Mouse (Mus musculus): ENCODE measurements at regions not wholly inside any gene's neighbourhood (a gene's known extent, or its start where the extent isn't known, plus 50 kb on each side); places are given as distances from the start of the nearest gene placed in this dataset.

GRCm38 (mm10) chr4:154726636-154727045, 59.0 kb upstream of the Actrt2 start:
- no peaks in the 10 kb centered on the region for H3K27me3 ChIP-seq (ENCODE audit: control insufficient read depth, insufficient read depth, low read length)
- H3K36me3 ChIP-seq (ENCODE audit: control insufficient read depth, insufficient read depth, low read length): no peaks in the 10 kb centered on the region
- TF ChIP-seq POLR2A (IDR thresholded peaks at IDR 0.05; ENCODE audit: control insufficient read depth, low read depth, low read length) (no peak), CTCF (IDR thresholded peaks at IDR 0.05; ENCODE audit: control insufficient read depth, insufficient read depth, insufficient replicate concordance, low read depth, low read length) (no peak)
- no peaks in the 10 kb centered on the region for H3K4me1 ChIP-seq (ENCODE audit: control insufficient read depth, insufficient read depth, low read length)
- no peak overlapping the region for H3K4me3 ChIP-seq (ENCODE audit: control insufficient read depth, low read depth, low read length)
- H3K27ac ChIP-seq (ENCODE audit: control insufficient read depth, insufficient read depth, low read depth, low read length): no peak overlapping the region

GRCm38 (mm10) chr4:154727945-154728344, 60.3 kb upstream of the Actrt2 start:
- no peak overlapping the region for H3K27ac ChIP-seq (ENCODE audit: control insufficient read depth, insufficient read depth, low read depth, low read length)
- H3K4me3 ChIP-seq (ENCODE audit: control insufficient read depth, low read depth, low read length): no peak overlapping the region
- no peaks in the 10 kb centered on the region for H3K36me3 ChIP-seq (ENCODE audit: control insufficient read depth, insufficient read depth, low read length)
- H3K4me1 ChIP-seq (ENCODE audit: control insufficient read depth, insufficient read depth, low read length): no peaks in the 10 kb centered on the region
- H3K27me3 ChIP-seq (ENCODE audit: control insufficient read depth, insufficient read depth, low read length): no peaks in the 10 kb centered on the region
- TF ChIP-seq CTCF (IDR thresholded peaks at IDR 0.05; ENCODE audit: control insufficient read depth, insufficient read depth, insufficient replicate concordance, low read depth, low read length): no peak
- no peak for TF ChIP-seq POLR2A (IDR thresholded peaks at IDR 0.05; ENCODE audit: control insufficient read depth, low read depth, low read length)

GRCm38 (mm10) chr4:154730646-154731045, 63.0 kb upstream of the Actrt2 start:
- Histone ChIP-seq H3K4me3 (ENCODE audit: control insufficient read depth, low read depth, low read length) (no peak overlapping the region), H3K4me1 (ENCODE audit: control insufficient read depth, insufficient read depth, low read length) (no peaks in the 10 kb centered on the region)
- TF ChIP-seq CTCF (IDR thresholded peaks at IDR 0.05; ENCODE audit: control insufficient read depth, insufficient read depth, insufficient replicate concordance, low read depth, low read length) (no peak), POLR2A (IDR thresholded peaks at IDR 0.05; ENCODE audit: control insufficient read depth, low read depth, low read length) (no peak)

GRCm38 (mm10) chr4:154731345-154731744, 63.7 kb upstream of the Actrt2 start:
- Histone ChIP-seq H3K36me3 (ENCODE audit: control insufficient read depth, insufficient read depth, low read length) (no peaks in the 10 kb centered on the region), H3K27ac (ENCODE audit: control insufficient read depth, insufficient read depth, low read depth, low read length) (no peak overlapping the region), H3K4me1 (ENCODE audit: control insufficient read depth, insufficient read depth, low read length) (no peaks in the 10 kb centered on the region), H3K27me3 (ENCODE audit: control insufficient read depth, insufficient read depth, low read length) (no peaks in the 10 kb centered on the region), H3K4me3 (ENCODE audit: control insufficient read depth, low read depth, low read length) (no peak overlapping the region)
- TF ChIP-seq CTCF (IDR thresholded peaks at IDR 0.05; ENCODE audit: control insufficient read depth, insufficient read depth, insufficient replicate concordance, low read depth, low read length) (no peak), POLR2A (IDR thresholded peaks at IDR 0.05; ENCODE audit: control insufficient read depth, low read depth, low read length) (no peak)

More at GRCm38 (mm10) chr4:154730646-154731045, 63.0 kb upstream of the Actrt2 start:
- Histone ChIP-seq H3K36me3 (ENCODE audit: control insufficient read depth, insufficient read depth, low read length) (no peaks in the 10 kb centered on the region), H3K27me3 (ENCODE audit: control insufficient read depth, insufficient read depth, low read length) (no peaks in the 10 kb centered on the region), H3K27ac (ENCODE audit: control insufficient read depth, insufficient read depth, low read depth, low read length) (no peak overlapping the region)

GRCm38 (mm10) chr4:154736071-154736470, 68.4 kb upstream of the Actrt2 start:
- H3K4me1 ChIP-seq (ENCODE audit: control insufficient read depth, insufficient read depth, low read length): no peaks in the 10 kb centered on the region
- no peak for TF ChIP-seq CTCF (IDR thresholded peaks at IDR 0.05; ENCODE audit: control insufficient read depth, insufficient read depth, insufficient replicate concordance, low read depth, low read length)
- no peak for TF ChIP-seq POLR2A (IDR thresholded peaks at IDR 0.05; ENCODE audit: control insufficient read depth, low read depth, low read length)
- H3K27me3 ChIP-seq (ENCODE audit: control insufficient read depth, insufficient read depth, low read length): no peaks in the 10 kb centered on the region
- H3K36me3 ChIP-seq (ENCODE audit: control insufficient read depth, insufficient read depth, low read length): no peaks in the 10 kb centered on the region
- no peak overlapping the region for H3K4me3 ChIP-seq (ENCODE audit: control insufficient read depth, low read depth, low read length)
- no peak overlapping the region for H3K27ac ChIP-seq (ENCODE audit: control insufficient read depth, insufficient read depth, low read depth, low read length)

- no peak for TF ChIP-seq POLR2A (IDR thresholded peaks at IDR 0.05; ENCODE audit: control insufficient read depth, low read depth, low read length)
- no peak for TF ChIP-seq CTCF (IDR thresholded peaks at IDR 0.05; ENCODE audit: control insufficient read depth, insufficient read depth, insufficient replicate concordance, low read depth, low read length)
- no peak overlapping the region for H3K4me3 ChIP-seq (ENCODE audit: control insufficient read depth, low read depth, low read length)
- no peak overlapping the region for H3K27ac ChIP-seq (ENCODE audit: control insufficient read depth, insufficient read depth, low read depth, low read length)
- no peaks in the 10 kb centered on the region for H3K4me1 ChIP-seq (ENCODE audit: control insufficient read depth, insufficient read depth, low read length)
- no peaks in the 10 kb centered on the region for H3K36me3 ChIP-seq (ENCODE audit: control insufficient read depth, insufficient read depth, low read length)
- no peaks in the 10 kb centered on the region; the same call in 1 of the 2 replicates for H3K27me3 ChIP-seq (ENCODE audit: control insufficient read depth, insufficient read depth, low read length)
Measured at GRCm38 (mm10) chr4:154741123-154741890, 73.6 kb upstream of the Actrt2 start.

GRCm38 (mm10) chr4:154746323-154747005, 78.8 kb upstream of the Actrt2 start:
- no peak for TF ChIP-seq POLR2A (IDR thresholded peaks at IDR 0.05; ENCODE audit: control insufficient read depth, low read depth, low read length)
- no peak for TF ChIP-seq CTCF (IDR thresholded peaks at IDR 0.05; ENCODE audit: control insufficient read depth, insufficient read depth, insufficient replicate concordance, low read depth, low read length)
- Histone ChIP-seq H3K4me3 (ENCODE audit: control insufficient read depth, low read depth, low read length) (no peak overlapping the region), H3K36me3 (ENCODE audit: control insufficient read depth, insufficient read depth, low read length) (no peaks in the 10 kb centered on the region), H3K27me3 (ENCODE audit: control insufficient read depth, insufficient read depth, low read length) (no peaks in the 10 kb centered on the region; the same call in 1 of the 2 replicates), H3K27ac (ENCODE audit: control insufficient read depth, insufficient read depth, low read depth, low read length) (no peak overlapping the region), H3K4me1 (ENCODE audit: control insufficient read depth, insufficient read depth, low read length) (no peaks in the 10 kb centered on the region; the same call in 1 of the 2 replicates)

Data from testis, adult 2 months (tissue).